Mouse (Mus musculus) embryonic facial prominence, embryonic 11.5 days (tissue): ENCODE measurements around the gene Fam174b. TPM values are rescaled to one million over a fixed set of nuclear protein-coding genes. Genes with fewer than 3 reads are reported as not detected.

Source experiments
- ATAC-seq: fragments of 200-750 bp; cut with Nextera tagmentation; replicated peaks from 2 replicates; pipeline ENCODE4 v1.8.0; 2017; ENCODE audit warnings: low read depth; ENCODE audit not compliant: insufficient number of reproducible peaks, low FRiP score, low TSS enrichment
- DNase-seq: peaks from one replicate; pipeline ENCODE4 v3.0.0-alpha.2; 2015; ENCODE audit warnings: low spot score
- H3K27ac ChIP-seq: fragments of 300-500 bp; sonication (generic); replicated peaks from 2 replicates; pipeline ENCODE4 v1.5.1; 2014; ENCODE audit warnings: mild to moderate bottlenecking, low read depth, low read length, control low read depth
- H3K27me3 ChIP-seq: fragments of 300-500 bp; sonication (generic); 2 replicates; pipeline ENCODE4 v1.6.1; 2014; ENCODE audit warnings: mild to moderate bottlenecking, low read length, moderate library complexity, mixed read lengths; ENCODE audit not compliant: control insufficient read depth, insufficient read depth
- H3K36me3 ChIP-seq: fragments of 300-500 bp; sonication (generic); replicated peaks from 2 replicates; pipeline ENCODE4 v1.6.1; 2014; ENCODE audit warnings: low read depth, mild to moderate bottlenecking, low read length, moderate library complexity, mixed read lengths; ENCODE audit not compliant: control insufficient read depth, insufficient read depth
- H3K4me1 ChIP-seq: fragments of 300-500 bp; sonication (generic); 2 replicates; pipeline ENCODE4 v1.6.1; 2014; ENCODE audit warnings: low read length, mixed read lengths; ENCODE audit not compliant: control insufficient read depth, insufficient read depth
- H3K4me2 ChIP-seq: fragments of 300-500 bp; sonication (generic); 2 replicates; pipeline ENCODE4 v1.6.1; 2014; ENCODE audit warnings: low read depth, mild to moderate bottlenecking, control low read depth, low read length, moderate library complexity
- H3K4me3 ChIP-seq: fragments of 300-500 bp; sonication (generic); 2 replicates; pipeline ENCODE4 v1.5.1; 2014; ENCODE audit warnings: low read depth, low read length, control low read depth
- H3K9ac ChIP-seq: fragments of 300-500 bp; sonication (generic); replicated peaks from 2 replicates; pipeline ENCODE4 v1.6.1; 2014; ENCODE audit warnings: mild to moderate bottlenecking, control low read depth, low read length
- H3K9me3 ChIP-seq: fragments of 300-500 bp; sonication (generic); replicated peaks from 2 replicates; pipeline ENCODE4 v1.6.1; 2016; ENCODE audit warnings: mild to moderate bottlenecking, low read length, inconsistent platforms, mixed read lengths; ENCODE audit not compliant: control insufficient read depth
- WGBS: fragments of 180-500 bp; shearing (Covaris S2); extraction: QIAGEN DNeasy Blood & Tissue Kit; methylation state at CpG from one replicate; pipeline ENCODE4 v1.1.7; 2014; 5-methylcytosine and 5-hydroxymethylcytosine counted together
- polyA plus RNA-seq: library from polyadenylated mRNA; unstranded; fragments of >200 nt; fragmentation: Nextera tagmentation; extraction: Ambion mirVana; gene quantifications from 2 replicates; pipeline ENCODE4 v1.2.1, GENCODE M21; 2014

Gene Fam174b
- 34.4 and 36.6 TPM in 2 replicates for polyA plus RNA-seq

DNA sequence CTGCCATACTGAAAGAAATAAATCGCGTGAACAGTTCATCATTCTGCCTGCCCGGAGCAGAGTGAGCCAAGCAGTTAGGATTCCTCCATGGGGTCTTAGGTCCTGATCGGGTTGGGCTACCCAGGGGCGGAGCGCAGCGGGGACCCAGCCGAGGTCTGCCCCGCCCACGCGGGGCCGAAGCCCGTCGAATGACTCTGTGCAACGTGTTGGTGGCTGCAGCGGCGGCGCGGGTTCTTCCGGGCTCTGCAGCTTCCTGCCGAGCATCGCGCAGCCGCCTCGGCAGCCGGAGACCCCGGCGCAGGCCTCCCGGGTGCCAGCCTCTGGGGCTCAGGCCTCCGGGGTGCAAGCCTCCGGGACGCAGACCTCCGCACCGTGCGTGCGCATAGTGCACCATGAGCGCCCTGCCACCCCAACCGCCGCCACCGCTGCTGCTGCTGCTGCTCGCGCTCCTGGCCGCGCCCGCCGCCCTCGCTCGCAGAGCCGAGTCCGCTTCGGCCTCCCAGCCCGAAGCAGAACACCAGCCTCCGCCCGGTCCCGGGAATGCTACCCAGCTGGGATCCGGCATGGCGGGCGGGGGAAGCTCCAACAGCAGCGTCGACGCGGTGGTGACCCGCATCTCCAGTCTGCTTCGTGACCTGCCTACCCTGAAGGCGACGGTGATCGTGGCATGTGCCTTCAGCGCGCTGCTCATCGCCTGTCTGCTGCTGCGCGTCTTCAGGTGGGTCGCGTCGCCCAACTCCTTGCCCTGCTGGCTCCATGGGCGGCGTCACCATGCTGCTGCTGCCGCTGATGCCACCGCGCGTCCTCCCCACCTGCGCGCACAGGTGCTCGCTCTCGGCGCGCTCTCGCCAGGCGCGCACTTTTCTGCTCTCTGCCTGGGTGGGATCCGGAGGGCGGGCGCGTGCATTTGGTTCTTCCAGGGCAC, at the start of gene Fam174b:
Fam174b (plus strand) TSS at position 192 of the 925 bp plus-strand sequence.
- Histone ChIP-seq H3K9ac (peak within 1 kb of the TSS; percentile 74), H3K36me3 (no peaks in the 10 kb centered on the region), H3K27ac (no peak within 1 kb of the TSS), H3K9me3 (no peaks in the 10 kb centered on the region), H3K4me1 (peaks cover 3% of the 10 kb centered on the region; the same call in 1 of the 2 replicates), H3K27me3 (peaks cover 4% of the 10 kb centered on the region), H3K4me2 (peak within 1 kb of the TSS; percentile 97), H3K4me3 (peak within 1 kb of the TSS; percentile 60)
- WGBS = 1% methylated on average over 79 of the region's 94 CpGs
- DNase-seq (peak; percentile 78), ATAC-seq (peak; percentile 84)

GRCm38 (mm10) chr7:73697092-73697491, 43.0 kb upstream of the Fam174b start:
- Histone ChIP-seq H3K4me2 (no peak overlapping the region), H3K27ac (no peak overlapping the region), H3K4me1 (no peaks in the 10 kb centered on the region), H3K9ac (no peak overlapping the region), H3K36me3 (no peaks in the 10 kb centered on the region), H3K4me3 (no peak overlapping the region), H3K9me3 (no peaks in the 10 kb centered on the region), H3K27me3 (no peaks in the 10 kb centered on the region)
- DNase-seq (no peak), ATAC-seq (no peak)
- 86% methylated on average over 3 of the region's 3 CpGs for WGBS

DNA sequence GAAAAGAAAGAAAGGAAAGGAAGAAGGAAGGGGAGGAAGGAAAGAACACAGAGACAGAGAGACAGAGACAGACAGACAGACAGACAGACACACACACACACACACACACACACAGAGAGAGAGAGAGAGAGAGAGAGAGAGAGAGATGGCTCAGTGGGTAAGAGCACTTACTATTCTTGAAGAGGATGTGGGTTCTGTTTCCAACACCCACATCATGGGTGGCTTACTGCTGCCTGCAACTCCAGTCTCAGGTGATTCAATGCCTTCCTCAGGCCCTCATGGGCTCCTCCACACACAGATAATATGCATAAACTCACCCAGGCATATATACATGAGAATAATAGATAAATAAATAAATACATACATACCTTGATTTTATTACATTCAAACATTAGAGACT, 35.8 kb upstream of the Fam174b start:
- H3K9ac ChIP-seq = no peak overlapping the region
- DNase-seq (no peak), ATAC-seq (no peak)
- H3K4me3 ChIP-seq = no peak overlapping the region
- H3K4me1 ChIP-seq = no peaks in the 10 kb centered on the region
- H3K36me3 ChIP-seq = no peaks in the 10 kb centered on the region
- no peaks in the 10 kb centered on the region for H3K27me3 ChIP-seq
- no peak overlapping the region for H3K27ac ChIP-seq
- no peak overlapping the region for H3K4me2 ChIP-seq
- no peaks in the 10 kb centered on the region for H3K9me3 ChIP-seq

- Histone ChIP-seq H3K27me3 (no peaks in the 10 kb centered on the region), H3K9ac (no peak overlapping the region), H3K36me3 (no peaks in the 10 kb centered on the region), H3K27ac (no peak overlapping the region), H3K4me3 (no peak overlapping the region), H3K4me2 (no peak overlapping the region), H3K4me1 (no peaks in the 10 kb centered on the region), H3K9me3 (no peaks in the 10 kb centered on the region)
- DNase-seq (no peak), ATAC-seq (no peak)
- 91% methylated on average over 8 of the region's 8 CpGs for WGBS
Measured at GRCm38 (mm10) chr7:73713506-73713905, 26.6 kb upstream of the Fam174b start.

DNA sequence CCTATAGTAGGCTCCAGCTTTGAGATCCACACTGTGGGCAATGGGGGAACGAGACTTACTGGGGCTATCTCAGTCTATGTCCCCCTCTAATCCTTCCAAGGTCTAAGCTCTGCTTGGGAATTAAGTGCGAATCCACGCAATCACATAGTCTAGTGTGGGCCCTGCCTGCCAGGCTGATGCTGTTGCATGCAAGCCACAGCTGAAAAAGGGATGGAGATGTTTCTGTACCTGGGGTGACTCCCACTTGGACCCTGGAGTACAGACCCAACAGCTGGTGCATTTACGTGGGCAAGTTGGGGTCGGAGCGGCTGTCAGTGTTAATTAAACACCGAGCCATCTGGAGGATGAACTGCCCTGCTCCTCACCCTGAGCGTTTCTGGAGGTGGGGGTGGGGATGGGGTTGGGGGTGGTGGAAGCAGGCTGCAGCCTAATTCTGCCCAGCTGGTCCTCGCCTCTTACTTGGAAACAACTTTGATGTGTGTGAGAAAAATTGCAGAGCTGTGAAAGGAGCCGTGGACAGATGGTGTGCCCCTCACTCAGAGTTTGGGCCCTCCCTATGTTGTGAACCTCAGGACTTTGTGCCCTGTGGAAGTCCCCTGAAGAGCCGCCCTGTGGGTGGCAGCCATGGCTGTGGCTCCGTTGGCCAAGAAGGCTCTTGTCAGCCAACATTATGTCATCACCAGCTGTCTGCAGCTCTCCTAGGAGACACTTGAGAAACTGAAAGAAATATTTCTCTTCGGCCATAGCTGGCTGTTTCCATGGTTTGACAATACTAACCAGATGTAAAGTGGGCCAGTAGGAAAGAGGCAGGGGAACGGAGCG, 24.0 kb upstream of the Fam174b start:
- WGBS = 53% methylated on average over 14 of the region's 15 CpGs
- no peak overlapping the region for H3K4me3 ChIP-seq
- H3K4me1 ChIP-seq = no peaks in the 10 kb centered on the region
- DNase-seq (peak; percentile 48), ATAC-seq (peak; percentile 77)
- H3K9ac ChIP-seq = no peak overlapping the region
- H3K27me3 ChIP-seq = no peaks in the 10 kb centered on the region
- no peak overlapping the region for H3K4me2 ChIP-seq
- no peaks in the 10 kb centered on the region for H3K9me3 ChIP-seq
- 0 out of 2 replicates have a peak overlapping the region, but pooled peaks have one; percentile 22 for H3K27ac ChIP-seq
- no peaks in the 10 kb centered on the region for H3K36me3 ChIP-seq

DNA sequence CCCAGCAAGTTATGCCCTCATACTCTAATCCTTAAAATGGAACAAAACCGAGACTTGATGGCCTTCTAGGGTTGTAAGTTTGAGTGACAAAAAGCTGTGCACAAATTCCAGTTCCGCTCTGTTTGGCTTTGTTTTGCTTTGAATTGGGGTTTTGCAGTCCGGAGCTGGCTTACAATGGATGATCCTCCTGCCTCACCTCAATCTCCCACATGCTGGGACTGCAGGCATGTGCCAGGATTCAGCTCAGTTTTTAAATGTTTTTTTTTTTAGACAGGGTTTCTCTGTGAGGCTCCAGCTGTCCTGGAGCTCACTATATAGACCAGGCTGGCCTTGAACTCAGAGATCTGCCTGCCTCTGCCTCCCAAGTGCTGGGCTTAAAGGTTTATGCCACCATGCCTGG, 23.3 kb upstream of the Fam174b start:
- Histone ChIP-seq H3K27me3 (no peaks in the 10 kb centered on the region), H3K4me3 (no peak overlapping the region), H3K36me3 (no peaks in the 10 kb centered on the region), H3K9me3 (no peaks in the 10 kb centered on the region), H3K27ac (peak overlapping the region; percentile 42; the same call in 1 of the 2 replicates), H3K9ac (no peak overlapping the region), H3K4me1 (no peaks in the 10 kb centered on the region), H3K4me2 (no peak overlapping the region)
- DNase-seq (no peak), ATAC-seq (no peak)
- 59% methylated on average over 3 of the region's 3 CpGs for WGBS

DNA sequence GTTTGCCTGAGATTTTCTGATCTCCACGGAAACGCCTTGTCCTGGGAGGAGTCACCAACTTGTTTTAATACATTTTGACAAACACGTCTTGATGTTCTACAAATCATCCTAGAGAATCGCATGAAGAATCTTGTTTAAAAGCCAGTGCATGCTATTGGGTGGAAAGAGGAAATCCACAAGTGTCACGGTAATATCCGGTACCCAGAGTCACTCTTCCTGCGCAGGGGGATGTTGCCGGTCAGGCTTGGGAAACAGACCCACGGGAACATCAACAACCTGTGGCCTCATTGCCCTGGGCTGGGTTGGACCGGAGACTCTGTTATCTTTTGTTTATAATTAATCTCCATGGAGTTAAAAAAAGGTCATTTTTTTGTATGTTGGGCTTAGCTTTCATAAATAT, 22.1 kb upstream of the Fam174b start:
- DNase-seq = no peak
- no peak overlapping the region for H3K4me3 ChIP-seq
- no peak overlapping the region for H3K27ac ChIP-seq
- no peaks in the 10 kb centered on the region for H3K9me3 ChIP-seq
- no peak overlapping the region for H3K4me2 ChIP-seq
- WGBS = 69% methylated on average over 10 of the region's 10 CpGs
- no peaks in the 10 kb centered on the region for H3K4me1 ChIP-seq
- no peak overlapping the region for H3K9ac ChIP-seq
- H3K27me3 ChIP-seq = no peaks in the 10 kb centered on the region
- no peaks in the 10 kb centered on the region for H3K36me3 ChIP-seq
- ATAC-seq = no peak
